Mouse (Mus musculus): ENCODE results near the gene Gm21409.
"Not testable (repeated sequence)": the region's sequence is repeated elsewhere in the genome, so short reads cannot be mapped to it uniquely, and the experiment has no call there.

Gm21409 gene

GRCm38 (mm10) chrY:84746385-84746784, at the start of gene Gm21409:
TSS of gene Gm21409 (plus strand) at chrY:84746685.
- not testable (repeated sequence) for ATAC-seq (ENCODE audit: insufficient number of reproducible peaks, low FRiP score, low TSS enrichment)
